Mouse (Mus musculus) adrenal gland, postnatal 25 days (tissue): ENCODE measurements at regions not wholly inside any gene's neighbourhood (a gene's known extent, or its start where the extent isn't known, plus 50 kb on each side); places are given as distances from the start of the nearest gene placed in this dataset.
A peak's percentile ranks its signal among the peaks of the same experiment; 100 is the strongest.

Experiments
- DNase-seq: peaks from one replicate; pipeline ENCODE4 v3.0.0; 2021; ENCODE audit warnings: mixed read lengths

DNA sequence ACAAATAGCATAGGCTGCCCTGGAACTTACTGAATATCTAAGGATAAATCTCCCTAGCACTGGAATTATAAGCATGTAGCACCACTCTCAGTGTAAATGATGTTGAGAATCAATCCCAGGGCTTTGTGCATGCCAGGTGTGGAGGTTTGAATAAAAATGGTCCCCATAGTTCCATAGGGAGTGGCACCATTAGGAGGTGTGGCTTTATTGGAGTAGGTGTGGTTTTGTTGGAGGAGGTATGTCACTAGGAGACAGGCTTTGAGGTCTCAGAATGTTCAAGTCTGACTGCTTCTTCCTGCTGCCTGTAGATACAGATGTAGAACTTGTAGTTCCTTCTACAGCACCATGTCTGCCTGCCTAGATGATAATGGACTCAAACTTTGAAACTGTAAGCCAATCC is 217.8 kb downstream of the Rsl24d1 start:
- no peak for DNase-seq

DNA sequence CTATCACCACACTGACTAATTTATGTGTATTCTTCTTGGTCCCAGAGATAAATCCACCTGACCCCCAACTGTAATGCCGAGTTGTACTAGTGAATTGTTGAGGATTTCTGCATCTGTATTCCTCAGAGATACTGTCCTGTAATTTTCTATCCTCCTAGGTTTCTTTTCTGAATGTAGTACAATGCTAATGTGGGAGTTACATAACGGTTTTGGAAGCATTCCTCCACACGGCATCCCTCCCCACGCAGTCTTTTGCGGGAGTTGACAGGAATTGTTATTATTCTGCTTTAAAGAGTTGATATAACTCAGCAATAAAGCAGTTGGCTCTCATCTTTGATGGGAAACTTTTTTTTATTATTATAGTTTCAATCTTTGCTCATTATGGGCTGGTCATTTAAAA is 222.8 kb downstream of the Rsl24d1 start:
- no peak for DNase-seq

DNA sequence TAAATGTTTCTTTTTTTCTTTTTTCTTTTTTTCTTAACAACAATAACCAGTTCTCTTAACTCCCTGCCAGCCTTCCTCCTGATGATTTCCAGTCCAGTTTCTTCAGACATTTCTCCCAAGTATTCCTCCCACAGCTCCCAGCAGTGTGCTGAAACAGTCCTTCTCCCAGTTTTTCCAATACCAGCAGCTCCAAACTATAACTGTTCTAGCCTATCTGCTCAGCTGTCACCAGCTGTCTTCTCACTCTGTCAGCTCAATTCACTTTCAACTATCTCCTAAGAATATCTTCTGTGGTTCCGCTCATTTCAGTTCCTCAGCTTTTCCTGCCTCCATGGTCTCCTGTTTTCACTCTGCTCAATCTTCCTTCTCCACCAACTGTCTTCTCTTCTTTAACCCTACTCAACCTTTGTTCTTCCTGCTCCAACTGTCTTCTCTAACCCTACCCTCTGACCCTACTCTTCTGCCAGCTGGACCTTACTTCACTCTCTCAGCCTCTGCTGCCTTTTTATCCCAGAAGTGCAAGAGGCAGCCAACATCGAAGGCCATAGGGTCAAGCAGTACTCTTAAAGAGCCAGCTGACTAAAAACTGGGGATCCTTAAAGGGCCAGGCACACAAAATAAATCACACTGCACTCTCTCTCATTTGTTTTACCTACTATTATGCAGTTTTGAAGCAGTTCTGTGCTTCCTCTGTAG is 224.0 kb downstream of the Rsl24d1 start:
- DNase-seq = no peak

DNA sequence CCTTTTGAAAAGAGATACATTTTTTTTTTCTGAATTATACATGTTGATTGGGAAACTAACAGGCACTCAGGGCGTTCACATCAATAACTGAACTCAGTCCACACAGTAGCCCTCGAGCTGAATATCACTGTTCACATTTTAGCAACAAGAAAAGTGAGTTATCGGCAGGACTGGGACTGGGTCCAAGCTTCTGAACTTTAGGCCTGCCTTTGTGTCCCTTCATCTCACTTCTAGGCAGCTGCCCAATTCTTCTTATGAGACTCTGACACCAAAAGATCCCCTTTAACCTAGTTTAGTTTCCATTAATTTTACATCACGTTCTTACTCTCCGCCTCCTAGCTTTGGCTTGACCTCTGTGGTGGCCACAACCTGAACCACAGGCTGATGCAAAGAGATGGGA is 242.7 kb downstream of the Rsl24d1 start:
- DNase-seq = no peak

DNA sequence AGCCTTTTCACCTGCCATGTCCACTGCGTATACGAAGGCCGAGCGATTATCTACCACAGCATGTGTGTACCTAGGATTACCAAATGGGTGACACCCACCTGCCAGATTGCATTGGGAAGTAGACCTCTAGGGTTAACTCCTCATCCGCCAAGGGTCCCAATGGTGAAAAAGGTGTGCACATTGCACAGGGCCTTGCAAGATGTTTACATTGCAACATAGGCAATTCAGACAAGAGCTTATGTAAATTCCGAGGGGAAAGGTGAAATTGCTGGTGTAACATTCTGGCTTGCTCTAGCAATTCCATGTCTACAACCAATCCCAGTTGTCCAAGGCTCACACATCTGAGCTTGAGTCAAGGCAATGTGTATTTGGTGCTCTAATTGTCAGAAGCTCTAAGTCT is 245.7 kb downstream of the Rsl24d1 start:
- no peak for DNase-seq

DNA sequence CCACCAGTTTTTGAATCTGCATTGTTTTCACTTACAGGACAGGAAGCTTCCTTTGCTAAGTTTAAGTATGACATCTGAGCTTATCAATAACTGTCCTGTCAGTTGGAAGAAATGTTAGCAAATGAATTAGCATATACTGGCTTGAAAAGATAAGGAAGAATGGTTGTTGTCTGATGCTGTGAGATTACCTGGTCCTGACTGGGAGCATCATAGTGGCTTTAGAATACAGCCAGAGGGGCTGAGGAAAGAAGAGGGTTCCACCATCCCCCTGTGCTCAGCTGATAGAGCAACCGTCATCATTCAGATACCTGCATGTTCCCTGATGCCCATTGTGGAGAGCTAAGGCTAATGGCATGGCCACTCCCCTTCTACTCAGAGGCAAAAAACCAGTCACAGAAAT is 267.5 kb downstream of the Rsl24d1 start:
- no peak for DNase-seq

DNA sequence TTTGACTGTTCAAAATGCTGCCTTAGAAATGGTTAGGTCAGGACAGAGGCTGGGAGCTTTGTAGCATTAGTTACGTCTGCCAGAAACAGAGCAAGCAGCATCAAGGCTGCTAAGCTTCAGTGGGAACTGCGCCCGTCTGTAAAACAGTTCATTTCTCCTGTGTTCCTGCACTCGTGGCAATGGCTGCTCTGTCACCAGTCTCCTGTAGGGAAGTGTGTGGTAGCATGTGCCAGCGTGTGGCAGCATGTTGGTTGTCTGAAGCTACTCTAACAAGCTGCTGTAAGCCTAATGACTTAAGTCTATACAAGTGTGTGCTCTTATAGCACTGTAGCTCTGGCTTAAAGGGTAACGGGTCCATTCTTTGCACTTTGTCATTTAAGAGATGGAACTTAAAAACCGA is 278.8 kb downstream of the Rsl24d1 start:
- no peak for DNase-seq

DNA sequence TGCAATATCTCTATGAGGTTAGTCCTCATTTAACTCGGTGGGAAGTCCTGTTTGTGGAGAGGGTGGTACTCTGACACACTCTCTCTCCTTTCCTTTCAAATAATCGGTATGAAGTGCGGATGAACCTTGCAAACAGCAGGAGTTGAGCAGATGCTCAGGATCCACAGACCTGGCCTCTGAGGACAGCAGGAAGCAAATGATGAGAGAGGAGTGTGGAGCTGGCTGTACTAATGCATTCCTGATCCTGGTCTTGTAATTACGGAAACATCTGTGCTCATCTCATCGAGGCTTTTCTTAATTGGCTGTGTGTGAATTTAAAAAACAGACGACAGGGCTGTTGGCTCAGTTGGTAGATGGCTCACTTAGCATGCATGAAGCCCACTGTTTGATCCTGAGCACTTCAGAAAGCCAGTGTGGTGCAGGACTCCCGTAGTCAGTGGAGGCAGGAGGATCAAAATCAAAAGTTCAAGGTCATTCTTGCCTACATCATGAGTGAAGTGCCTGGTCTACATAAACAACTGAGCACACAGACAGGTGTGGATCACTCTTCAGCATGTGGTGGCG is 300.2 kb downstream of the Rsl24d1 start:
- DNase-seq = no peak

DNA sequence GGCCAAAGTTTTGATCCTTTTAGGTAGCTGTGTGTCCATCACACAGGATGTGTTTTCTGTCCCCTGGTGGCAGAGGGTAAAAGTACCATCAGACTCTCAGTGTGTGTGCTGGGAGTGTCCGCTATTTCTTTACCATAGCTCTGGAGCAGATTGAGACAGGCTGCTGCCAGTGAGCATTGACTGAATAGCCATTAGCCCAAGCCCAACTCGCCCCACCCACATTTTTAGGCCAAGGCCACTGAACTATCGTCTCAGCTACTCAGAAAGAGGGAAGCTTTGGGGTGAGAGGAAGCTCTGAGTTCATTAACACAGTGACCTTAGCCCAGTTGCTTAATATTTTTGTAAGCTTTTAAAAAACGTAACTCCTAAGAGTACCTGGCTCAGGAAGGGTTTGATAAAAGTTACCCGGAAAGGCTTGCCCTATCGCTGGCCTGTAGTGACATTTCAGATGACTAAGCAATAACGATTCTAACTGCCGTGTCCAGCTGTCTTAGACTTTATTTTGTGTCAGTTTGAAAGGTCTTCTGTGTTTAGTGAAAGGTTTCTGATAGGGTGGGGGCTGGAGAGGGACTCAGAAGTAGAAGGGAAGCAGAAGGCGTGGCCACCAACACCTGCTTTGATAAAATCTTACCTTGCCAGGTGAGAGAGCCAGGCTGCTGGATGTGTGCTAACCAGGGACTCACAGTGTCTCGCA is 303.0 kb downstream of the Rsl24d1 start:
- peak; percentile 5 for DNase-seq
